Mouse (Mus musculus) embryonic facial prominence, embryonic 10.5 days (tissue): ENCODE measurements around the gene Pdia4. TPM values are rescaled to one million over a fixed set of nuclear protein-coding genes. Genes with fewer than 3 reads are reported as not detected.
A peak's percentile ranks its signal among the peaks of the same experiment; 100 is the strongest.
"Not testable (repeated sequence)": the region's sequence is repeated elsewhere in the genome, so short reads cannot be mapped to it uniquely, and the experiment has no call there.

ENCODE experiments used
- DNase-seq: peaks from one replicate; pipeline ENCODE4 v3.0.0-alpha.2; 2017; ENCODE audit warnings: low spot score
- H3K27ac ChIP-seq: fragments of 300-500 bp; sonication (generic); replicated peaks from 2 replicates; pipeline ENCODE4 v1.5.1; 2016; ENCODE audit warnings: mild to moderate bottlenecking
- H3K27me3 ChIP-seq: fragments of 300-500 bp; sonication (generic); replicated peaks from 2 replicates; pipeline ENCODE4 v1.6.1; 2016; ENCODE audit warnings: low read depth, mild to moderate bottlenecking; ENCODE audit not compliant: poor library complexity, severe bottlenecking
- H3K36me3 ChIP-seq: fragments of 300-500 bp; sonication (generic); replicated peaks from 2 replicates; pipeline ENCODE4 v1.6.1; 2016; ENCODE audit warnings: mild to moderate bottlenecking, moderate library complexity
- H3K4me1 ChIP-seq: fragments of 300-500 bp; sonication (generic); 2 replicates; pipeline ENCODE4 v1.6.1; 2016
- H3K4me3 ChIP-seq: fragments of 300-500 bp; sonication (generic); 2 replicates; pipeline ENCODE4 v1.5.1; 2016; ENCODE audit warnings: mild to moderate bottlenecking, moderate library complexity
- H3K9me3 ChIP-seq: fragments of 300-500 bp; sonication (generic); 2 replicates; pipeline ENCODE4 v1.6.1; 2016; ENCODE audit warnings: mild to moderate bottlenecking
- WGBS: fragments of 180-500 bp; shearing (Covaris S2); methylation state at CpG from one replicate; pipeline ENCODE4 v1.1.7; 2016; 5-methylcytosine and 5-hydroxymethylcytosine counted together
- polyA plus RNA-seq: library from polyadenylated mRNA; unstranded; fragments of >200 nt; fragmentation: Nextera tagmentation; extraction: Ambion mirVana; gene quantifications from 2 replicates; pipeline ENCODE4 v1.2.1, GENCODE M21; 2016

Pdia4 gene
- polyA plus RNA-seq, 1 experiment from 2014 or later = 323 TPM

GRCm38 (mm10) chr6:47780576-47781013 lies 32.6 kb downstream of the Pdia4 start:
- WGBS = 21% methylated on average over 2 of the region's 2 CpGs
- DNase-seq = no peak
- Histone ChIP-seq H3K27ac (0 out of 2 replicates have a peak overlapping the region, but pooled peaks have one; percentile 86), H3K4me3 (peak overlapping the region; percentile 61), H3K9me3 (0 out of 2 replicates have a peak, but pooled peaks cover 3% of the 10 kb centered on the region), H3K27me3 (no peaks in the 10 kb centered on the region), H3K4me1 (0 out of 2 replicates have a peak, but pooled peaks cover 12% of the 10 kb centered on the region), H3K36me3 (no peaks in the 10 kb centered on the region)

- 50% methylated on average over 9 of the region's 19 CpGs for WGBS
- not testable (repeated sequence) for H3K36me3 ChIP-seq, H3K9me3 ChIP-seq, DNase-seq, H3K4me1 ChIP-seq, H3K27ac ChIP-seq
- Histone ChIP-seq H3K27me3 (peaks cover 24% of the 10 kb centered on the region), H3K4me3 (0 out of 2 replicates have a peak overlapping the region, but pooled peaks have one; percentile 27)
Observed at GRCm38 (mm10) chr6:47771760-47772159, 41.5 kb downstream of the Pdia4 start.

- H3K27me3 ChIP-seq = peaks cover 27% of the 10 kb centered on the region
- DNase-seq, H3K27ac ChIP-seq, H3K4me1 ChIP-seq, H3K36me3 ChIP-seq, H3K4me3 ChIP-seq, H3K9me3 ChIP-seq: not testable (repeated sequence)
- 77% methylated on average over 12 of the region's 12 CpGs for WGBS
Observed at GRCm38 (mm10) chr6:47771113-47771512, 42.1 kb downstream of the Pdia4 start.

GRCm38 (mm10) chr6:47769861-47770260 lies 43.4 kb downstream of the Pdia4 start:
- not testable (repeated sequence) for H3K36me3 ChIP-seq, H3K4me1 ChIP-seq, H3K27ac ChIP-seq, H3K9me3 ChIP-seq, DNase-seq, H3K4me3 ChIP-seq
- H3K27me3 ChIP-seq = peaks cover 27% of the 10 kb centered on the region
- 70% methylated on average over 4 of the region's 4 CpGs for WGBS

GRCm38 (mm10) chr6:47768520-47768919 lies 44.7 kb downstream of the Pdia4 start:
- not testable (repeated sequence) for H3K4me3 ChIP-seq, H3K36me3 ChIP-seq, H3K27ac ChIP-seq, DNase-seq, H3K4me1 ChIP-seq, H3K9me3 ChIP-seq
- H3K27me3 ChIP-seq = peaks cover 27% of the 10 kb centered on the region
- 66% methylated on average over 4 of the region's 12 CpGs for WGBS

GRCm38 (mm10) chr6:47767355-47767754 lies 45.9 kb downstream of the Pdia4 start:
- H3K9me3 ChIP-seq, H3K36me3 ChIP-seq, H3K4me1 ChIP-seq, DNase-seq, H3K27ac ChIP-seq, H3K4me3 ChIP-seq: not testable (repeated sequence)
- peaks cover 27% of the 10 kb centered on the region for H3K27me3 ChIP-seq
- WGBS = 48% methylated on average over 9 of the region's 20 CpGs

GRCm38 (mm10) chr6:47762686-47763085 lies 50.5 kb downstream of the Pdia4 start:
- H3K4me3 ChIP-seq, H3K4me1 ChIP-seq, H3K36me3 ChIP-seq, DNase-seq, H3K27ac ChIP-seq, H3K9me3 ChIP-seq, H3K27me3 ChIP-seq: not testable (repeated sequence)
- 58% methylated on average over 9 of the region's 10 CpGs for WGBS

GRCm38 (mm10) chr6:47759406-47759805 lies 53.8 kb downstream of the Pdia4 start:
- not testable (repeated sequence) for H3K4me1 ChIP-seq, H3K27me3 ChIP-seq, H3K36me3 ChIP-seq, DNase-seq, H3K4me3 ChIP-seq, H3K27ac ChIP-seq, H3K9me3 ChIP-seq
- 82% methylated on average over 14 of the region's 16 CpGs for WGBS

- not testable (repeated sequence) for H3K27me3 ChIP-seq
- 3% methylated on average over 22 of the region's 38 CpGs for WGBS
- H3K4me3 ChIP-seq = peak overlapping the region; percentile 46; the same call in 1 of the 2 replicates
Observed at GRCm38 (mm10) chr6:47757849-47758248, 55.4 kb downstream of the Pdia4 start.

GRCm38 (mm10) chr6:47757429-47757828 lies 55.8 kb downstream of the Pdia4 start:
- H3K4me3 ChIP-seq, H3K9me3 ChIP-seq, H3K4me1 ChIP-seq, H3K27ac ChIP-seq, DNase-seq, H3K36me3 ChIP-seq, H3K27me3 ChIP-seq: not testable (repeated sequence)
- 11% methylated on average over 9 of the region's 22 CpGs for WGBS

More at GRCm38 (mm10) chr6:47757849-47758248, 55.4 kb downstream of the Pdia4 start:
- not testable (repeated sequence) for H3K27ac ChIP-seq, H3K9me3 ChIP-seq, H3K36me3 ChIP-seq, DNase-seq, H3K4me1 ChIP-seq

- WGBS = 7% methylated on average over 15 of the region's 44 CpGs
- not testable (repeated sequence) for H3K4me1 ChIP-seq, H3K36me3 ChIP-seq, H3K27me3 ChIP-seq, H3K4me3 ChIP-seq, H3K27ac ChIP-seq, DNase-seq, H3K9me3 ChIP-seq
Observed at GRCm38 (mm10) chr6:47753144-47753543, 60.1 kb downstream of the Pdia4 start.

- H3K4me1 ChIP-seq, H3K27me3 ChIP-seq, H3K9me3 ChIP-seq, H3K27ac ChIP-seq, H3K36me3 ChIP-seq, DNase-seq: not testable (repeated sequence)
- peak overlapping the region; percentile 42; the same call in 1 of the 2 replicates for H3K4me3 ChIP-seq
- WGBS = 9% methylated on average over 15 of the region's 25 CpGs
Observed at GRCm38 (mm10) chr6:47748306-47748705, 64.9 kb downstream of the Pdia4 start.

- not testable (repeated sequence) for H3K27ac ChIP-seq, H3K36me3 ChIP-seq, DNase-seq, H3K4me1 ChIP-seq, H3K9me3 ChIP-seq, H3K27me3 ChIP-seq, H3K4me3 ChIP-seq
- 79% methylated on average over 4 of the region's 8 CpGs for WGBS
Observed at GRCm38 (mm10) chr6:47747886-47748285, 65.3 kb downstream of the Pdia4 start.
